Mouse (Mus musculus) bone marrow, adult 2 months (tissue): Measurements from ENCODE around the gene Zfp853.
A peak's percentile ranks its signal among the peaks of the same experiment; 100 is the strongest.

ENCODE experiments used
- CTCF ChIP-seq: fragments of 200-500 bp; IDR thresholded peaks from 2 replicates; pipeline ENCODE4 v1.5.1; 2011; ENCODE audit warnings: low read length, control low read depth; ENCODE audit not compliant: control insufficient read depth, insufficient read depth
- POLR2A ChIP-seq: fragments of 200-500 bp; IDR thresholded peaks from 2 replicates; pipeline ENCODE4 v1.6.1; 2011; ENCODE audit warnings: low read depth, mild to moderate bottlenecking, control low read depth, low read length, borderline replicate concordance; ENCODE audit not compliant: control insufficient read depth

DNA sequence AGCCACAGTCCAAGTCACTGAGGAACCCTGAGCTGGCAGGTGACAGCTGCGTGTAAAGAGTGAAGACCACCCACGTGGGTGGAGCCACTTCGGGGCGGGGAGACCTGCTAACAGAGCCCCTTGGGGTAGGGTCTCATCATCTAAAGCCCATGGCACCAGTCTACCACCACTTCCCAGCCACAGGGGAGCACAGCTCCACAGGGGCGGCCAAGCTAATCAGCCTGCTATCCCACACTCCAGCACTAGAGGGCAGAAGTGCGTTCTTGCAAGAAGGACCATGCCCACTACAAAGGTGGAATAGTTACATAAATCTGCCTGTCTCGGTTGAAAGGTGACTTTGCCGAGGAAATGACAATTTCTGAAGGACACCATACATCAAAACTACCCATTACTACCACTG is 18.5 kb upstream of the Zfp853 start:
- peak; percentile 86 for TF ChIP-seq CTCF
- no peak; the same call in 1 of the 2 replicates for TF ChIP-seq POLR2A
